Mouse (Mus musculus) liver, embryonic 15.5 days (tissue): ENCODE measurements around the gene Prrt4. TPM values are rescaled to one million over a fixed set of nuclear protein-coding genes. Genes with fewer than 3 reads are reported as not detected.
"Not testable (repeated sequence)": the region's sequence is repeated elsewhere in the genome, so short reads cannot be mapped to it uniquely, and the experiment has no call there.

ENCODE experiments used
- ATAC-seq: fragments of 200-750 bp; cut with Nextera tagmentation; 2 replicates; pipeline ENCODE4 v1.8.0; 2017; ENCODE audit warnings: moderate number of reproducible peaks, mild to moderate bottlenecking, moderate library complexity; ENCODE audit not compliant: insufficient read depth
- H3K27ac ChIP-seq: fragments of 300-500 bp; sonication (generic); replicated peaks from 2 replicates; pipeline ENCODE4 v1.5.1; 2015; ENCODE audit warnings: mild to moderate bottlenecking, inconsistent platforms
- H3K27me3 ChIP-seq: fragments of 300-500 bp; sonication (generic); 2 replicates; pipeline ENCODE4 v1.6.1; 2015; ENCODE audit warnings: mild to moderate bottlenecking, inconsistent platforms
- H3K36me3 ChIP-seq: fragments of 300-500 bp; sonication (generic); replicated peaks from 2 replicates; pipeline ENCODE4 v1.6.1; 2015; ENCODE audit warnings: moderate library complexity, mild to moderate bottlenecking, inconsistent platforms
- H3K4me1 ChIP-seq: fragments of 300-500 bp; sonication (generic); replicated peaks from 2 replicates; pipeline ENCODE4 v1.6.1; 2015; ENCODE audit warnings: inconsistent platforms
- H3K4me2 ChIP-seq: fragments of 300-500 bp; sonication (generic); 2 replicates; pipeline ENCODE4 v1.6.1; 2015; ENCODE audit warnings: moderate library complexity, mild to moderate bottlenecking, inconsistent platforms
- H3K4me3 ChIP-seq: fragments of 300-500 bp; sonication (generic); replicated peaks from 2 replicates; pipeline ENCODE4 v1.5.1; 2015; ENCODE audit warnings: mild to moderate bottlenecking, inconsistent platforms
- H3K9ac ChIP-seq: fragments of 300-500 bp; sonication (generic); 2 replicates; pipeline ENCODE4 v1.6.1; 2015; ENCODE audit warnings: moderate library complexity, mild to moderate bottlenecking, inconsistent platforms
- H3K9me3 ChIP-seq: fragments of 300-500 bp; sonication (generic); replicated peaks from 2 replicates; pipeline ENCODE4 v1.6.1; 2016; ENCODE audit warnings: inconsistent platforms
- WGBS: fragments of 180-500 bp; shearing (Covaris S2); methylation state at CpG from one replicate; pipeline ENCODE4 v1.1.7; 2015; ENCODE audit warnings: mixed read lengths; ENCODE audit not compliant: insufficient replicate concordance; 5-methylcytosine and 5-hydroxymethylcytosine counted together
- polyA plus RNA-seq: library from polyadenylated mRNA; unstranded; fragments of >200 nt; fragmentation: Nextera tagmentation; extraction: Ambion mirVana; gene quantifications from 2 replicates; pipeline ENCODE4 v1.2.1, GENCODE M21; 2015

The Prrt4 gene
- polyA plus RNA-seq, 1 experiment from 2014 or later = 0.02 TPM

GRCm38 (mm10) chr6:29170063-29170921 lies 9.1 kb downstream of the Prrt4 start:
- peak overlapping the region; percentile 72 for H3K4me2 ChIP-seq
- H3K4me1 ChIP-seq = peaks cover 15% of the 10 kb centered on the region
- no peaks in the 10 kb centered on the region for H3K9me3 ChIP-seq
- peak overlapping the region; percentile 43 for H3K4me3 ChIP-seq
- H3K36me3 ChIP-seq = no peaks in the 10 kb centered on the region
- WGBS = under 1% methylated on average over 63 of the region's 63 CpGs
- no peak overlapping the region for H3K9ac ChIP-seq
- no peak for ATAC-seq
- H3K27me3 ChIP-seq = peaks cover 99% of the 10 kb centered on the region
- no peak overlapping the region for H3K27ac ChIP-seq

GRCm38 (mm10) chr6:29169675-29170062 lies 9.7 kb downstream of the Prrt4 start:
- Histone ChIP-seq H3K9me3 (no peaks in the 10 kb centered on the region), H3K4me2 (peak overlapping the region; percentile 72), H3K9ac (no peak overlapping the region), H3K4me1 (peaks cover 17% of the 10 kb centered on the region), H3K36me3 (no peaks in the 10 kb centered on the region), H3K4me3 (peak overlapping the region; percentile 43; the same call in 1 of the 2 replicates), H3K27ac (no peak overlapping the region), H3K27me3 (peaks cover 94% of the 10 kb centered on the region)
- 9% methylated on average over 12 of the region's 12 CpGs for WGBS
- no peak for ATAC-seq

GRCm38 (mm10) chr6:29168871-29169270 lies 10.5 kb downstream of the Prrt4 start:
- H3K9ac ChIP-seq = no peak overlapping the region
- no peak overlapping the region for H3K27ac ChIP-seq
- no peaks in the 10 kb centered on the region for H3K36me3 ChIP-seq
- H3K4me1 ChIP-seq = peaks cover 23% of the 10 kb centered on the region
- no peak for ATAC-seq
- no peak overlapping the region for H3K4me3 ChIP-seq
- no peak overlapping the region for H3K4me2 ChIP-seq
- H3K9me3 ChIP-seq = no peaks in the 10 kb centered on the region
- WGBS = 23% methylated on average over 2 of the region's 2 CpGs
- H3K27me3 ChIP-seq = peaks cover 86% of the 10 kb centered on the region

- Histone ChIP-seq H3K9ac (no peak overlapping the region), H3K4me2 (no peak overlapping the region), H3K27me3 (peaks cover 59% of the 10 kb centered on the region), H3K36me3 (no peaks in the 10 kb centered on the region), H3K27ac (no peak overlapping the region), H3K4me1 (peaks cover 33% of the 10 kb centered on the region), H3K4me3 (no peak overlapping the region), H3K9me3 (no peaks in the 10 kb centered on the region)
- whole genome bisulfite sequencing = 12% methylated on average over 1 of the region's 1 CpGs
- no peak for ATAC-seq
Observed at GRCm38 (mm10) chr6:29166196-29166595, 13.2 kb downstream of the Prrt4 start.

GRCm38 (mm10) chr6:29164314-29165244 lies 14.8 kb downstream of the Prrt4 start, which contains the start of gene Rbm28:
TSS of gene Rbm28 (minus strand) at chr6:29165006.
- H3K27ac ChIP-seq = peak within 1 kb of the TSS; percentile 53; the same call in 1 of the 2 replicates
- peak; percentile 80 for ATAC-seq

GRCm38 (mm10) chr6:29161291-29161690 lies 18.1 kb downstream of the Prrt4 start:
- WGBS = 91% methylated on average over 5 of the region's 5 CpGs
- ATAC-seq = not testable (repeated sequence)

More at GRCm38 (mm10) chr6:29164314-29165244, 14.8 kb downstream of the Prrt4 start, which contains the start of gene Rbm28:
- Histone ChIP-seq H3K4me3 (peak within 1 kb of the TSS; percentile 81), H3K4me2 (peak within 1 kb of the TSS; percentile 79), H3K9ac (peak within 1 kb of the TSS; percentile 73), H3K36me3 (0 out of 2 replicates have a peak, but pooled peaks cover 8% of the 10 kb centered on the region), H3K9me3 (no peaks in the 10 kb centered on the region), H3K4me1 (peaks cover 21% of the 10 kb centered on the region), H3K27me3 (peaks cover 43% of the 10 kb centered on the region)
- 7% methylated on average over 42 of the region's 42 CpGs for WGBS

GRCm38 (mm10) chr6:29160786-29161185 lies 18.6 kb downstream of the Prrt4 start:
- H3K27ac ChIP-seq = no peak overlapping the region

More at GRCm38 (mm10) chr6:29161291-29161690, 18.1 kb downstream of the Prrt4 start:
- H3K27me3 ChIP-seq = peaks cover 10% of the 10 kb centered on the region
- H3K9me3 ChIP-seq, H3K4me2 ChIP-seq, H3K27ac ChIP-seq, H3K9ac ChIP-seq, H3K4me3 ChIP-seq: not testable (repeated sequence)
- peaks cover 40% of the 10 kb centered on the region for H3K36me3 ChIP-seq
- peaks cover 21% of the 10 kb centered on the region for H3K4me1 ChIP-seq

GRCm38 (mm10) chr6:29156326-29156725 lies 23.1 kb downstream of the Prrt4 start:
- Histone ChIP-seq H3K27me3 (no peaks in the 10 kb centered on the region), H3K9ac (no peak overlapping the region), H3K4me3 (no peak overlapping the region), H3K4me1 (no peaks in the 10 kb centered on the region), H3K9me3 (no peaks in the 10 kb centered on the region), H3K27ac (no peak overlapping the region), H3K36me3 (peaks cover 77% of the 10 kb centered on the region), H3K4me2 (no peak overlapping the region)
- 83% methylated on average over 5 of the region's 5 CpGs for WGBS
- ATAC-seq = no peak

More at GRCm38 (mm10) chr6:29160786-29161185, 18.6 kb downstream of the Prrt4 start:
- Histone ChIP-seq H3K4me3 (no peak overlapping the region), H3K4me2 (no peak overlapping the region), H3K36me3 (peaks cover 45% of the 10 kb centered on the region), H3K9me3 (no peaks in the 10 kb centered on the region), H3K4me1 (peaks cover 21% of the 10 kb centered on the region), H3K27me3 (peaks cover 5% of the 10 kb centered on the region), H3K9ac (no peak overlapping the region)
- WGBS = 64% methylated on average over 2 of the region's 2 CpGs
- ATAC-seq = no peak

GRCm38 (mm10) chr6:29150001-29150400 lies 29.4 kb downstream of the Prrt4 start:
- 88% methylated on average over 1 of the region's 1 CpGs for WGBS
- no peak for ATAC-seq

GRCm38 (mm10) chr6:29147407-29148010 lies 31.9 kb downstream of the Prrt4 start:
- no peaks in the 10 kb centered on the region for H3K9me3 ChIP-seq
- peaks cover 36% of the 10 kb centered on the region for H3K36me3 ChIP-seq
- no peak overlapping the region for H3K9ac ChIP-seq
- H3K4me2 ChIP-seq = no peak overlapping the region
- ATAC-seq = no peak
- WGBS = 66% methylated on average over 5 of the region's 5 CpGs
- no peak overlapping the region for H3K4me3 ChIP-seq
- no peaks in the 10 kb centered on the region for H3K27me3 ChIP-seq
- no peak overlapping the region for H3K27ac ChIP-seq
- H3K4me1 ChIP-seq = no peaks in the 10 kb centered on the region

More at GRCm38 (mm10) chr6:29150001-29150400, 29.4 kb downstream of the Prrt4 start:
- Histone ChIP-seq H3K36me3 (peaks cover 43% of the 10 kb centered on the region), H3K9ac (no peak overlapping the region), H3K4me1 (no peaks in the 10 kb centered on the region), H3K27ac (no peak overlapping the region), H3K4me3 (no peak overlapping the region), H3K27me3 (no peaks in the 10 kb centered on the region), H3K4me2 (no peak overlapping the region), H3K9me3 (no peaks in the 10 kb centered on the region)
